Mouse (Mus musculus): Measurements from ENCODE around the gene Nras. TPM values are rescaled to one million over a fixed set of nuclear protein-coding genes. Genes with fewer than 3 reads are reported as not detected.

Nras gene
- polyA plus RNA-seq, 1 experiment from 2014 or later: 103 TPM

DNA sequence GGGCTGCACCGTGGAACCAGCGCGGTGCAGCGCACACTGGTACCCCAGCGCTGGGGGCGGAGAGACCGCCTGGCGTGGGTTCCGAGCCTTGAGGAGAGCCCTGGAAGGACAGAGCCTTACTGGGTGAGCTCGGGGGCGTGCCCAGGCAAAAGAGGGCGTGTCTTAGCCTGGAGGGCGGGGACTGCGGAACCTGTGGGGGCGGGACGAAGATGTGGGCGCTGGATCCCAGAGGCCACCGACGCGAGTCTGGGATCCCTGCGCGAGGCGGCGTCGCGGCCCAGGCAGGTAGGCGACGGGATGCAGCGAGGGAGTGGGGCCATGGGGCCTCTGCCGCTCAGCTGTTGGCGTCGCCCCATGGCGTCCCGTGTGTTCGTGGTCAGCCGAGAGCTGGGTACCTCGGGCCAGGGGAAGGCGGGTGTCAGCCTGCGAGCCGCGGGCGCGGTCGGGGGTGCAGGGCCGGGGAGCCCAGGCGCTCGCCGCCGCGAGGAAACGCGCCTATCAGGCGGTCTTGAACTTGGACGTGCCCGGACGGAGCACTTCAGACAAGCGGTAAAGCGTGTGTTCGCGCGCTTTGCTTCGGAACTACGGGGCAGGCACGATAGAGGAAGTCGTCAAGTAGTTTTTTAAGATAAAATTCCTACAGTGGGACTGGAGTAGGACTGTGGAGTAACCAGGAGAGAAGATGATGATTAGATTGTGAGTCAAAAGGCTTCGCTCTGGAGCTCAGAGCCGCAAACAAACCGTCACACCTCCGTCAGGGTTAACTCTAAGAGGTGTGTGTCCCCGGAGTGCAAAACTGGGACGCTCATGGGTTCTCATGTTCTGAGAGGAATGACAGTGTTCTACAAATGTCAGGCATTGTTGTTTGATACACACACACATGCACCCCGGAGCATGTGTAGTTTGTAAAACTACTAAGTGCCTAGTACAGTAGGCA, 44.6 kb downstream of the Nras start, which contains the start of gene Dennd2c:
Gene Dennd2c, plus strand, starts transcription at position 151 of the 937 bp plus-strand sequence.
- H3K4me1 ChIP-seq (ENCODE audit: control insufficient read depth, insufficient read depth, low read length): no peaks in the 10 kb centered on the region
- no peaks in the 10 kb centered on the region for H3K9me3 ChIP-seq (ENCODE audit: control insufficient read depth, low read length)
- H3K9ac ChIP-seq (ENCODE audit: low read depth, low read length): peak within 1 kb of the TSS; percentile 79
- peak; percentile 97 for ATAC-seq (ENCODE audit: low read depth)
- under 1% methylated on average over 47 of the region's 72 CpGs for WGBS
- H3K4me3 ChIP-seq (ENCODE audit: low read depth, low read length): peak within 1 kb of the TSS; percentile 73
- peak; percentile 95 for DNase-seq (ENCODE audit: low spot score)
- peak within 1 kb of the TSS; percentile 74 for H3K27ac ChIP-seq (replicated peaks; ENCODE audit: low read depth, low read length)
- peak within 1 kb of the TSS; percentile 82 for H3K4me2 ChIP-seq (ENCODE audit: low read depth, low read length)
- no peaks in the 10 kb centered on the region for H3K36me3 ChIP-seq (ENCODE audit: control insufficient read depth, insufficient read depth, low read length)
- no peaks in the 10 kb centered on the region for H3K27me3 ChIP-seq (replicated peaks; ENCODE audit: control insufficient read depth, insufficient read depth, low read length)

DNA sequence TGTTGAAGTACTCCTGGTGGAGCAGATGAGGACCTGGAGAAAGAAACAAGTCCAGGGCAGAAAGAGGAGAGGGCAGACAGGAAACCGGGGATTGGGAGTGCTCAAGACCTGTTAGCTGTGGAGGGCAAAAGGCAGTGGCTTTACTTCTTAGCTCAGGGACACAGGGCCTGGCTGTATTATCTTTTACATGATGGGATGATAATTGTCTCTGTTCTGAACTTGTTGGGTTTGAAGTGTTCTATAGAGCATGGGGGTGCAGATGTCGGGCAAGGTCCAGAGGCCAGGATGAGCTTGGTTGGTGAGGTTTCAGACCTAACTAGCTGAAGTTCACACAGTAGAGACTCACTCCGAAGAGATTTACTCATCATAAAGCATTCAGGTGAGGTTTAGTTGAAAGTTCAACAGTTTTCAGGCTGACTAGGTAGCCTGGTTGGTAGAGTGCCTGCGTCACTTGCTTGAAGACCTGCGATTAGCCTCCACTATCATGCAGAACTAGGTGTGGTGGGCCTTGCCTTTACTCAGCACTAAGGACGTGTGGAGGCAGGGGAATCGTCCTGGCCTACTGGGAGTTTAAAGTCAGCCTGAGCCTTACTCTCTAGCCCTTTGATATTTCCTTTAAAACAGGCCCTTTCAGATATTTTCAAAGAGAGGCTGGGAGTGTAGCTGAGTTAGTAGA, 49.6 kb downstream of the Nras start:
- Histone ChIP-seq H3K27me3 (replicated peaks; ENCODE audit: control insufficient read depth, insufficient read depth, low read length) (no peaks in the 10 kb centered on the region), H3K4me2 (ENCODE audit: low read depth, low read length) (no peak overlapping the region), H3K4me3 (ENCODE audit: low read depth, low read length) (no peak overlapping the region), H3K9me3 (ENCODE audit: control insufficient read depth, low read length) (no peaks in the 10 kb centered on the region), H3K27ac (replicated peaks; ENCODE audit: low read depth, low read length) (no peak overlapping the region), H3K36me3 (ENCODE audit: control insufficient read depth, insufficient read depth, low read length) (no peaks in the 10 kb centered on the region), H3K9ac (ENCODE audit: low read depth, low read length) (no peak overlapping the region), H3K4me1 (ENCODE audit: control insufficient read depth, insufficient read depth, low read length) (no peaks in the 10 kb centered on the region)
- DNase-seq (ENCODE audit: low spot score) (no peak), ATAC-seq (ENCODE audit: low read depth) (no peak)
- 84% methylated on average over 7 of the region's 7 CpGs for WGBS

DNA sequence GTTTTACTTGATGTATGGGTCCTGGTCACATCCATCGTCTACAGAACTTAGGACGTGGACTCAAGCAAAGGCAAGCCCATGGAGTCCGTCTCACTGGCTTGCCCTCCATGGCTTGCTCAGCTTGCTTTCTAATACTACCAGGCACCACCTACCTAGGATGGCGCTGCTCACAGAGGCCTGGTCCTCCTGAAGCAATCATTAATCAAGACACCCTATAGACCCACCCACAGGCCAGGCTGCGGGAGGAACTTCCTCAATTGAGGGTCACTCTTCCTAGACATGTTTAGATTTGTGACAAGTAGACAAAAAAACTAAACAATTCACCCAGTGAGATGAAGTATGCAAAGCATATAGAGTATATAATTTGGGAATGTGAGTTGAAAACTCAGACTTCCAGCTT, 54.1 kb downstream of the Nras start:
- H3K4me3 ChIP-seq (ENCODE audit: low read depth, low read length): no peak overlapping the region
- H3K4me2 ChIP-seq (ENCODE audit: low read depth, low read length): no peak overlapping the region
- 82% methylated on average over 5 of the region's 5 CpGs for WGBS
- no peaks in the 10 kb centered on the region for H3K4me1 ChIP-seq (ENCODE audit: control insufficient read depth, insufficient read depth, low read length)
- H3K9ac ChIP-seq (ENCODE audit: low read depth, low read length): no peak overlapping the region
- H3K27me3 ChIP-seq (replicated peaks; ENCODE audit: control insufficient read depth, insufficient read depth, low read length): no peaks in the 10 kb centered on the region
- no peak overlapping the region for H3K27ac ChIP-seq (replicated peaks; ENCODE audit: low read depth, low read length)
- ATAC-seq (ENCODE audit: low read depth) (no peak), DNase-seq (ENCODE audit: low spot score) (no peak)
- no peaks in the 10 kb centered on the region for H3K9me3 ChIP-seq (ENCODE audit: control insufficient read depth, low read length)
- H3K36me3 ChIP-seq (ENCODE audit: control insufficient read depth, insufficient read depth, low read length): no peaks in the 10 kb centered on the region

Other genes starting within 250 kb of the Nras start
- not detected in 2 replicates for gene Sycp1, start 122.2 kb upstream of the Nras start, polyA plus RNA-seq (2014; fragmentation: Nextera tagmentation; extraction: Ambion mirVana)
- gene Nr1h5, start 94.2 kb upstream of the Nras start, polyA plus RNA-seq (2014; fragmentation: Nextera tagmentation; extraction: Ambion mirVana): 0.06 TPM in 1 of 2 replicates, not detected in the other
- gene Sike1, start 62.6 kb upstream of the Nras start, polyA plus RNA-seq (2014; fragmentation: Nextera tagmentation; extraction: Ambion mirVana): 59.4 and 61.8 TPM in 2 replicates
- gene Csde1, start 37.9 kb upstream of the Nras start, polyA plus RNA-seq (2014; fragmentation: Nextera tagmentation; extraction: Ambion mirVana): 335 and 377 TPM in 2 replicates
- 14.4 and 23.9 TPM in 2 replicates for gene Ampd1, start 15.7 kb downstream of the Nras start, polyA plus RNA-seq (2014; fragmentation: Nextera tagmentation; extraction: Ambion mirVana)
- gene Dennd2c, start 44.3 kb downstream of the Nras start, polyA plus RNA-seq (2014; fragmentation: Nextera tagmentation; extraction: Ambion mirVana): 7.6 and 8.5 TPM in 2 replicates
- gene Bcas2, start 113.4 kb downstream of the Nras start, polyA plus RNA-seq (2014; fragmentation: Nextera tagmentation; extraction: Ambion mirVana): 143 and 163 TPM in 2 replicates
- gene Trim33, start 221.0 kb downstream of the Nras start, polyA plus RNA-seq (2014; fragmentation: Nextera tagmentation; extraction: Ambion mirVana): 16.1 and 17.3 TPM in 2 replicates